Mouse (Mus musculus) stomach, embryonic 14.5 days (tissue): Measurements from ENCODE around the gene Nfe2. TPM values are rescaled to one million over a fixed set of nuclear protein-coding genes. Genes with fewer than 3 reads are reported as not detected.
A peak's percentile ranks its signal among the peaks of the same experiment; 100 is the strongest.
"Not testable (repeated sequence)": the region's sequence is repeated elsewhere in the genome, so short reads cannot be mapped to it uniquely, and the experiment has no call there.

ENCODE experiments used
- ATAC-seq: fragments of 200-750 bp; cut with Nextera tagmentation; 2 replicates; pipeline ENCODE4 v1.8.0; 2017; ENCODE audit warnings: low read depth, moderate TSS enrichment; ENCODE audit not compliant: insufficient number of reproducible peaks, insufficient read depth, low FRiP score
- H3K27ac ChIP-seq: fragments of 300-500 bp; sonication (generic); 2 replicates; pipeline ENCODE4 v1.5.1; 2014; ENCODE audit warnings: mild to moderate bottlenecking, low read length, moderate library complexity, mixed read lengths
- H3K27me3 ChIP-seq: fragments of 300-500 bp; sonication (generic); 2 replicates; pipeline ENCODE4 v1.6.1; 2014; ENCODE audit warnings: low read length, control low read depth, mixed read lengths; ENCODE audit not compliant: control insufficient read depth, insufficient read depth
- H3K36me3 ChIP-seq: fragments of 300-500 bp; sonication (generic); 2 replicates; pipeline ENCODE4 v1.6.1; 2014; ENCODE audit warnings: mild to moderate bottlenecking, control low read depth, low read length, moderate library complexity, mixed read lengths; ENCODE audit not compliant: control insufficient read depth, insufficient read depth
- H3K4me1 ChIP-seq: fragments of 300-500 bp; sonication (generic); 2 replicates; pipeline ENCODE4 v1.6.1; 2014; ENCODE audit warnings: low read length, control low read depth, mixed read lengths; ENCODE audit not compliant: control insufficient read depth, insufficient read depth
- H3K4me2 ChIP-seq: fragments of 300-500 bp; sonication (generic); replicated peaks from 2 replicates; pipeline ENCODE4 v1.6.1; 2014; ENCODE audit warnings: low read depth, low read length, control low read depth
- H3K4me3 ChIP-seq: fragments of 300-500 bp; sonication (generic); 2 replicates; pipeline ENCODE4 v1.5.1; 2014; ENCODE audit warnings: low read depth, low read length, control low read depth
- H3K9ac ChIP-seq: fragments of 300-500 bp; sonication (generic); replicated peaks from 2 replicates; pipeline ENCODE4 v1.6.1; 2014; ENCODE audit warnings: low read depth, mild to moderate bottlenecking, control low read depth, low read length, moderate library complexity, mixed read lengths
- H3K9me3 ChIP-seq: fragments of 300-500 bp; sonication (generic); 2 replicates; pipeline ENCODE4 v1.6.1; 2016; ENCODE audit warnings: low read depth, low read length, control low read depth; ENCODE audit not compliant: control insufficient read depth
- WGBS: fragments of 180-500 bp; shearing (Covaris S2); extraction: QIAGEN DNeasy Blood & Tissue Kit; methylation state at CpG from one replicate; pipeline ENCODE4 v1.1.7; 2014; 5-methylcytosine and 5-hydroxymethylcytosine counted together
- polyA plus RNA-seq: library from polyadenylated mRNA; unstranded; fragments of >200 nt; fragmentation: Nextera tagmentation; extraction: Ambion mirVana; gene quantifications from 2 replicates; pipeline ENCODE4 v1.2.1, GENCODE M21; 2014

Nfe2 gene
- polyA plus RNA-seq, 1 experiment from 2014 or later = 2.0 TPM

GRCm38 (mm10) chr15:103241071-103242018 lies 16.9 kb downstream of the Nfe2 start:
- Histone ChIP-seq H3K27ac (peak overlapping the region; percentile 90), H3K9ac (peak overlapping the region; percentile 71), H3K4me2 (peak overlapping the region; percentile 83), H3K4me1 (peaks cover 15% of the 10 kb centered on the region), H3K4me3 (peak overlapping the region; percentile 55), H3K36me3 (peaks cover 41% of the 10 kb centered on the region)
- not testable (repeated sequence) for ATAC-seq, H3K27me3 ChIP-seq, H3K9me3 ChIP-seq
- 7% methylated on average over 12 of the region's 12 CpGs for WGBS

- Histone ChIP-seq H3K27me3 (no peaks in the 10 kb centered on the region), H3K9ac (peak within 1 kb of the TSS; percentile 71), H3K4me3 (peak within 1 kb of the TSS; percentile 55), H3K9me3 (no peaks in the 10 kb centered on the region), H3K27ac (peak within 1 kb of the TSS; percentile 90), H3K4me1 (peaks cover 15% of the 10 kb centered on the region), H3K36me3 (peaks cover 32% of the 10 kb centered on the region), H3K4me2 (peak within 1 kb of the TSS; percentile 83)
- WGBS = under 1% methylated on average over 47 of the region's 47 CpGs
- peak; percentile 90 for ATAC-seq
Observed at GRCm38 (mm10) chr15:103240160-103241028, 17.8 kb downstream of the Nfe2 start, which contains the start of gene Hnrnpa1. TSS of gene Hnrnpa1 (plus strand) at chr15:103240432.

GRCm38 (mm10) chr15:103239685-103240159 lies 18.5 kb downstream of the Nfe2 start, which contains the start of gene Cbx5:
TSS of gene Cbx5 (minus strand) at chr15:103239816.
- H3K4me3 ChIP-seq = peak within 1 kb of the TSS; percentile 55
- H3K27ac ChIP-seq = peak within 1 kb of the TSS; percentile 90
- WGBS = under 1% methylated on average over 39 of the region's 39 CpGs
- peaks cover 28% of the 10 kb centered on the region for H3K36me3 ChIP-seq
- peaks cover 15% of the 10 kb centered on the region for H3K4me1 ChIP-seq
- ATAC-seq = peak; percentile 94
- peak within 1 kb of the TSS; percentile 83 for H3K4me2 ChIP-seq
- peak within 1 kb of the TSS; percentile 71 for H3K9ac ChIP-seq
- no peaks in the 10 kb centered on the region for H3K9me3 ChIP-seq
- no peaks in the 10 kb centered on the region for H3K27me3 ChIP-seq

- peak; percentile 92 for ATAC-seq
- Histone ChIP-seq H3K4me1 (peaks cover 15% of the 10 kb centered on the region), H3K9ac (peak overlapping the region; percentile 49), H3K36me3 (peaks cover 28% of the 10 kb centered on the region), H3K27ac (peak overlapping the region; percentile 90), H3K4me3 (peak overlapping the region; percentile 55), H3K4me2 (peak overlapping the region; percentile 54), H3K9me3 (no peaks in the 10 kb centered on the region), H3K27me3 (no peaks in the 10 kb centered on the region)
- WGBS = 0% methylated on average over 26 of the region's 26 CpGs
Observed at GRCm38 (mm10) chr15:103239130-103239684, 19.0 kb downstream of the Nfe2 start.

GRCm38 (mm10) chr15:103237295-103237694 lies 20.9 kb downstream of the Nfe2 start:
- Histone ChIP-seq H3K9ac (no peak overlapping the region), H3K4me1 (peaks cover 2% of the 10 kb centered on the region; the same call in 1 of the 2 replicates), H3K4me2 (no peak overlapping the region), H3K36me3 (peaks cover 10% of the 10 kb centered on the region), H3K4me3 (no peak overlapping the region), H3K9me3 (no peaks in the 10 kb centered on the region), H3K27ac (no peak overlapping the region), H3K27me3 (no peaks in the 10 kb centered on the region)
- 89% methylated on average over 7 of the region's 7 CpGs for WGBS
- no peak for ATAC-seq

- 0 out of 2 replicates have a peak, but pooled peaks cover 3% of the 10 kb centered on the region for H3K36me3 ChIP-seq
- WGBS = 74% methylated on average over 2 of the region's 2 CpGs
- H3K4me1 ChIP-seq = peaks cover 10% of the 10 kb centered on the region; the same call in 1 of the 2 replicates
- no peak overlapping the region for H3K27ac ChIP-seq
- no peaks in the 10 kb centered on the region for H3K27me3 ChIP-seq
- no peak overlapping the region for H3K4me3 ChIP-seq
- H3K9me3 ChIP-seq = no peaks in the 10 kb centered on the region
- no peak overlapping the region for H3K9ac ChIP-seq
- ATAC-seq = no peak
- H3K4me2 ChIP-seq = no peak overlapping the region
Observed at GRCm38 (mm10) chr15:103233119-103233518, 25.1 kb downstream of the Nfe2 start.

DNA sequence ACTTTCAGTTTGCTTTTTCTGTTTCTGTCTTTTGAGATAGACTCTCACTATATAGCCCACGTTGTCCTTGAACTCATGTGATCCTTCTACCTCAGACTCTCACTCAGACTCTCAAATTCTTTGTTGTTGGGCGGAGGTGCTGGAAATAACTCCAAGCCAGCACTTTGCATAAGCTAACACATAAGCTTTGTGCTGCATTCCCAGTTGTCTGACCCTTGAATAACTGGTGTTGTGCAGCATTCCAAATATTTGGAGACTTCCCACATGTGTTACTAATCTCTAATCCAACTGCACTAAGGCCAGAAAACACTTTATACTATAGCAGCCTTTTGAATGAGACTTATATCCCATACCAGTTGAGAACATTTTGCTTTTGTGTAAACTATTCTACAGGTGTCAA lies 29.3 kb downstream of the Nfe2 start:
- Histone ChIP-seq H3K9me3 (no peaks in the 10 kb centered on the region), H3K36me3 (no peaks in the 10 kb centered on the region), H3K27ac (no peak overlapping the region; the same call in 1 of the 2 replicates), H3K4me3 (no peak overlapping the region), H3K4me1 (peaks cover 17% of the 10 kb centered on the region; the same call in 1 of the 2 replicates), H3K4me2 (no peak overlapping the region), H3K27me3 (no peaks in the 10 kb centered on the region), H3K9ac (no peak overlapping the region)
- ATAC-seq = no peak
- 62% methylated on average over 2 of the region's 2 CpGs for WGBS
